Mouse (Mus musculus) layer of hippocampus, adult 8-10 months (tissue): ENCODE measurements at regions not wholly inside any gene's neighbourhood (a gene's known extent, or its start where the extent isn't known, plus 50 kb on each side); places are given as distances from the start of the nearest gene placed in this dataset.

Experiments
- DNase-seq, 2 experiments: peaks; one replicate each; pipeline ENCODE4 v3.0.0; 2022; ENCODE audit warnings: low spot score in 2 of 2

DNA sequence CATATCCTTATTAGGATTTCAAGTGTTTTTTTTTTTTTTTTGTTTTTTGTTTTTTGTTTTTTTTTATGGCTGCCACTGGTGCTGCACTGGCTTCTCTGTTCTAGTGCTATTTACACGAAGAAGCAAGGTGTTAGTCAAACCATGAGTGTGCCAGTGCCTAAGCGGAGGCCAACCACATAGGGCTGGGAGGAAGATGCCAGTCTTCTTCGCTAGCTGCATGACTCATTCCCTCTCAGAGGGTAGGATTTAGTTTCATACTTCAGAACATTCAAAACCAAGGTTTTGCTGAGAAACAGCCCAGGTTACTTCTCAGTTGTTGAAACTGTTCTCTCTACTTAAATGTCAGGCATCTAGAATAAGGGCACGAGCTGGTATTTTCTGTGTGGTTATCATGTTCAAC, 72.6 kb downstream of the Icos start:
- DNase-seq: no peak

GRCm38 (mm10) chr1:61053676-61054075, 75.9 kb downstream of the Icos start:
- no peak for DNase-seq

DNA sequence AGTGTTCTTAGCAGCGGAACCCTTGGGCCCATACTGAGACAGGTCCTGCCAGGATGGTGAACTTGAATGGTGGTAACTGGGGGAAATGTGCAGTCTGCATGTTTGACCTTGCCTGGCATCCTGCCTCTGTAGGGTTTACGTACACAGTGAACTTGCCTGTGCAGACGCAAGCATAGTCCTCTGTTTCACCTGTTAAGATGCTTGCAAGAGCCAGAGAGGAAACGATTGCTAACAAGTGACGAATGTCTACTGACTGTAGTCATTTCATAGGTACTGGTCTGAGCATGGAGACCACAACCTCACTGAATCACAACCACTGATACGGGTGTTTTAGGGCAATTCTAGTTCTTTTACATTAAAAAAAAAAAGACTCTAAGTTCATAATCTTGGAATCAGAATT, 76.7 kb downstream of the Icos start:
- no peak for DNase-seq

GRCm38 (mm10) chr1:61055176-61055575, 77.4 kb downstream of the Icos start:
- peak; percentile 38 to 63 for DNase-seq

DNA sequence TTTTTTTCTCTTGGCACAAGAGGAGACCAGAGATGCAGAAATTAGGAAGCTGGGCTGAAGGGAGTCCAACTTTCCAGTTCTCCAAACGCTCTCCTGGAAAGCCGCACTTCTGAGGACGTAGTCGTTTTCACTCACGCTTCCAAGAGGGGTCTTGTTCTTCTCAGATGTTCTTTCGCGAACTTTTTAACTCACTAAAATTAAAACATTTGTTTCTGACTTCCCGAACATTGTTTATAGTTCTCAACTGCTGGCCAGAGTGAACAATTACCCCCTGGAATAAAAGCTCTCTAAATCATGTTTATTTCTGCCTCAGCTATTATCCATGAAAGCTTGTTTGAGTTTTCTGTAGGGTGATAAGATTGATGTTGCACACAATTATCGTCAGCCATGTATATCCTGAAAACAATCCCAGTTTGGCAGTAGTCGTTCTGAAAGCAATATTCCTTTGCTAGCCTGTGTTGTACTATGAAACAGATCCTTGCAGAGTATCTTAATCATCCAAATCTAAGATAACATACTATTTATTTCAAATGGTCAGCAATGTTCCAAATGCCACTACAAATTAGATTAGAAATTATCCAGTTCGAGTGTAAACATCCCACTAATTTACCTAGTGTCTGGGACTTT, 82.3 kb downstream of the Icos start:
- DNase-seq: no peak

- no peak for DNase-seq
Measured at GRCm38 (mm10) chr1:61061892-61062460, 84.2 kb downstream of the Icos start.

DNA sequence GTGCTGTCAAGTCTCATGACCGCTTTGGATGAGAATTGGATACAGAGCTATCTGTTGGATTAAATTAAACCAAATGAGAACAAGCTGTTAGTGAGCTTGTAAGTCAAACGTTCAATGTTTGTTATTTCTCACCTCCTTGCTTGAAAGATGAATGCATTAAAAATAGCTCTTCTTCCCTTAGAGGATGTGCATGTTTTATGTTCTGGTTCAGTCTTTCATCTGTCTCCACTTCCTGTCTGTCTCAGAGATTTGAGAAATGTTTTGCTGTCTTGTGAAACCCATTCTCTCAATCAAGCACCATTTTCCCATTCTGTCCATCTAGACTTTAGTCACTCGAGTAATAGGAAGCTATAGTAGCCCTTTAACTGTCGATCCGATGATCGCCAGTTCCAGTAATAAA, 90.4 kb downstream of the Icos start:
- DNase-seq: no peak

DNA sequence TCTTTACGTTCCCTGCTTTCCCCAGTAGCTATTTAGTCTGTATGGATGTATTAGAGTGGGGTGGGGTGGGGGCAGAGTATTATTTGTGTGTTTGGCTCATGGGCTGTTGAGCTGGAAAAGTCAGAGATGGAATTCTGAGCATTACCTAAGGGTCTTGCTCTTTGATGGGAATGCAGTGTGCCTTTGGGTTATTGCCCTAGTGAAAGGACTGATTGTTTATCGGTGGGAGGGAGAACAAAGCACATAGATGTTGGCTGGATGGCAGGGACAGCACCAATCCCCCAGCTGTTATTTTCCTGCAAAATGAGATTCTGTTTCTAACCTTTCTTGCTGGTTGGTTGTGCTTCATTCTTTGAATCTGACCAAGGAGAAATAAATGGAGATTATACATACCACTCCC, 96.4 kb downstream of the Icos start:
- DNase-seq: peak; percentile 3 to 5

DNA sequence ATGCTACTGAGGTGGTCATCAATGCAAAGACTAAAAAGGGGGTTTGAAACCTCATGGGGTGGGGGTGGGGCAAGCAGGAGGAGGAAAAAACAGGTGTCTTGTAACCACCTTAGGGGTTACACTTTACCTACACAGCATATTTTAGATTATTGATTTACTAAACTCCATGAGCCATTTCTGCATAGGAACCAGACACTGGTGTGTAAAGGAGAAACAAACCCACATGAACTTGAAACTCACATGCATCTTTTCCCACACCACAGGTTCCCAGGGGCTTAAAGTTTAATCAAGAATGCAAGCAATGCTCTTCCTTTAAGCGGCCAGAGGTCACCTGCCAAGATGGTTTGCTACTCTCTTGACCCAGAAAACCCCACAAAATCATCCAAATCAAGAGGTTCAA, 97.6 kb downstream of the Icos start:
- DNase-seq: no peak

- DNase-seq: no peak
Measured at GRCm38 (mm10) chr1:61084732-61085131, 107.0 kb downstream of the Icos start.

- no peak for DNase-seq
Measured at GRCm38 (mm10) chr1:61086811-61087210, 109.1 kb downstream of the Icos start.

DNA sequence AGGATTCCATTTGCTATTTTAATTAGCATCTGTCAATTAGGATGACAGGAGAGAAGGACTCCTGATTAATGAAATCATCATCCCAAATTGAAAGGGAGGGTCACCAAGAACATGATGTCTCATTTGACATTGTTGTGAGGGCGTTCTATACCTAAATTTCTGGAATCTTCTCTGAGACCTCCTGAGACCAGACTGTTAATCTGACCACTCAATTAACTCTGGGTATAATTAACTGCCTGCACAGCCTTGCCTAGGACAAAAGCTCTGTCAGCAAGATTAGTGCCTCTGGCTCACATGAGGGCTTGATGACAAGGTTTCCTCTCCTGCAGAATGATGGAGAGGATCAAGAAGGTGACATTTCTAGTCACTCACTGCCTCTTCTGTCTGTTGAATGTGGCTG, 113.1 kb downstream of the Icos start:
- no peak for DNase-seq

DNA sequence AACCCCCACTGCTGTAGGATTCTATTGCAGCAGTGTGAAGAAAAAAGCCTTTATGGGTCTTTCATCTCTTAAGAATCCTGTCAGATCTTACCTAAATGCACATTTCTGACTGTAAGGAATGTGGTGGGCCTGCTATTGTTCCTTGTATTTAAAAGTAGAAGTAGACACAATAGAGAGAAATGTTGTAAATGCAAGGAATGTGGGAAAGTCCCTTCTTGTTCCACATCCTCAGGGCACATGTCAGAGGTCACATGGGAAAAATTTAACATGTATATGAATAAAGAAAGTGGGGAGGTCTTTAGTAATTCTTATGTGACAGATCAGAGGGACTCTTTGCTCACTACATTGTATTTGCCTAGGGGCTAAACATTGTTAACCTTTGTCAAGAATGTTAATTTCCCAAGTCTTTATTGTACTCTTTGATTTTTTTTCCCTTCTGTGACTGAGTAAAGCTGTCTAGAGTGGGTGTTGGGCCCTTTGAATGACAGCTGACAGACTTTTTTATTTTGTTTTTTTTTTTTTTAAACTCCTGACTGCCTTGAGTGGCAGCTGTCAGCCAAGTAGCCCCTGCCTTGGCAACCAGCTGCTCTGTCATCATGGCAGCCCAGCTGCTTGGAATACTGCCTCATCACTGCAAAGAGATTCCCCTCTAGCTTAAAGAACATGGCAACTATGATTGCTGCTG, 117.9 kb downstream of the Icos start:
- DNase-seq: no peak

- no peak for DNase-seq
Measured at GRCm38 (mm10) chr1:61099341-61099740, 121.6 kb downstream of the Icos start.

DNA sequence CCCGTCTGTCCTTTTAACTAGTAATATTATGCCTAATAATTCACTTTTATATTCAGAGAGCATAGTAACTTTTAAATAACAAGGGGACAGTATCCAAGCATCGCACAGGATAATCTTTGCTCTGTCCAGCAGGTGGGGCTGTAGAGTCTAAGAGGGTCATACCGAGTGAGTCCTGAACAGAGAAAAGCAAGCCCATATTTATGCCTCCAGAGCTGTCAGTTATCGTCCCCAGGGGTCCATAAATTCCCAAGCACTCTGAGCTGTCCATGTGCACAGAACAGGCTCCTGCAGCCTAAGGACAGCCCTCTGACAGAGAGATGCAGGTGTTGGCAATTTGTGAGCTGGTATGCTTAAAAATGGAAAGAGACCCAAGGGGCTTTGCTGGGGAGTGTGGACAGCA, 124.0 kb downstream of the Icos start:
- DNase-seq: no peak

- no peak for DNase-seq
Measured at GRCm38 (mm10) chr1:61102346-61102745, 124.6 kb downstream of the Icos start.

GRCm38 (mm10) chr1:61103581-61103980, 125.9 kb downstream of the Icos start:
- DNase-seq: no peak

DNA sequence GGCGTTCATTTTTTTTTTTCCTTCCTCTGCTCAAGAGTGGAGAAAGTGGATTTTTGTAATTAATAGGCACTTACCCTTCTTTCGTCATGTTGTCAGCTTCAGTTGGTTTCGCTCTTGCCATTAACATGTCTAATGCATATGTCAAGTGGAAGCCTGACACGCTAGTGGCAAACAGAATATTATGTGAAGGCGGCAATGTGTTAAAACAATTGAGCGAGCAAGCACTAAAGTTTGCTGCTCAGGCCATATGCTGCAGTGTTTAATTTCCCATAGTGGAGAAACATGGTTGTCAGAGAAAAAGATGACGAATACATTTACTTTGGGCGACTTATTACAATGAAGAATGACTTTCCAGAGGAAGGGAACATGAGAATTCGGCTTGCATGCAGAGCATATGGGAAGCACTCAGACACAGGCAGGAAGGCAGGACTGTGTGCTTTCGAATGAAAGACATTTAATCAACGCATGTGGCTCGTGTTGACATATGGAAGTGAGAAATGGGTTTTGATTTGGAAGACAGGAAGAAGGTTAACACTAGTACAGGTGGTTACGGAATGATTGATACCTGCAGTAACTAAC, 134.1 kb downstream of the Icos start:
- peak in 1 of 2 experiments; percentile 11 for DNase-seq

DNA sequence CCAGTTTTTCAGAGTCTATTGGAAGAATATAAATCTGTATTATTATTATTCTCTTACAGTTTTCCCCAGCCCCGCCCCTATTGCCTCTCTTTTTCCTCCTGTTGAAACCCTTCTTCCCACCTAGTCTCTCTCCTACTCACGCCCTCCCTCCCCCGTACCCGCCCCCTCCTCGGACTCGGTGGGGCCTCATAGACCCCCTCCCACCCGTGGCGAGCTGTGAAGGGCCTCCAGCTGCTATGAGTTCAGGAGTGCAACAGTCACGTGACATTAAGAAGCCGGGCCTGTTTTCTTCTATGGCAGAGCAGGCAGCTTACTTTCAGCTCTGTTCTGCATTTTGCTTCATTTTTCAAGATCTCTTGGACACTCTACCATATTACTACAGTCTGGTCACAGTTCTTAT, 139.8 kb downstream of the Icos start:
- DNase-seq: no peak

DNA sequence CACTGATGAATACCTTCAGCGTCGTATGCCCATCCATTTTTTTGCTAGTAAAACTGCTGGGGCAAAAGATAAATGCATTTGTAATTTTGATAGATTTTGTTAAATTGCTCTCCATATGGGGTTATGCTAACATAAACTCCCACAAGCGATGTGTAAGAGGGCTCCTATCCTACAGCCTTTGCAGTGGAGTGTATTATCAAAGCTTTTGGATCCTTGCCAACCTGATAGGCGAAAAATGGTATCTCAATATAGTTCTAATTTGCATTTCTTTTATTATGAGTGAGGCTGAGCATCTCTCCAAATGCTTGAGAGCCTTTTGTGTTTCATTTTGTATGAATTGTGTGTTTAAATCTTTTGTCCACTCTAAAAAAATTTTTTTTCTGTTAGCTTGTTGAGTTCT, 140.3 kb downstream of the Icos start:
- DNase-seq: no peak

DNA sequence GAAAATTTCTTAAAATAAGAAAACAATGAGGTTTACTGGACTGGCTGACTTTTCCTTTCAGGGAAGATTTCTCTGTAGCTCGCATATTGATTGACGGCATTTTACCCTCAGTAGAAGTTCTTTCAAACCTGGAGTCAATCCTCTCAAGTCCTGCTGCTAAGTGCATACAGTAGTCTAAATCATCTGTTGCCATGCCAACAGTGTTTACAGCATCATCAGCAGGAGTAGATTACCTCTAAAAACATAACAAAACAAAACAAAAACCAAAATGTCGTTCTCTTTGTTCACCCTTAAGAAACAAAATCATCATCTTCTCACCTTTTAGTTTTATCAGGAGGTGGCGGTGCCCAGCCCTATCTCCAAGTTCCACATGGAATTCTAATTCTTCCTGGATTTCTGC, 143.8 kb downstream of the Icos start:
- no peak for DNase-seq

- no peak for DNase-seq
Measured at GRCm38 (mm10) chr1:61125127-61125526, 147.4 kb downstream of the Icos start.
